Mouse (Mus musculus): ENCODE data around the gene Galnt6. TPM values are rescaled to one million over a fixed set of nuclear protein-coding genes. Genes with fewer than 3 reads are reported as not detected.

Galnt6 gene
- polyA plus RNA-seq, 1 experiment from 2014 or later = 0.08 TPM

DNA sequence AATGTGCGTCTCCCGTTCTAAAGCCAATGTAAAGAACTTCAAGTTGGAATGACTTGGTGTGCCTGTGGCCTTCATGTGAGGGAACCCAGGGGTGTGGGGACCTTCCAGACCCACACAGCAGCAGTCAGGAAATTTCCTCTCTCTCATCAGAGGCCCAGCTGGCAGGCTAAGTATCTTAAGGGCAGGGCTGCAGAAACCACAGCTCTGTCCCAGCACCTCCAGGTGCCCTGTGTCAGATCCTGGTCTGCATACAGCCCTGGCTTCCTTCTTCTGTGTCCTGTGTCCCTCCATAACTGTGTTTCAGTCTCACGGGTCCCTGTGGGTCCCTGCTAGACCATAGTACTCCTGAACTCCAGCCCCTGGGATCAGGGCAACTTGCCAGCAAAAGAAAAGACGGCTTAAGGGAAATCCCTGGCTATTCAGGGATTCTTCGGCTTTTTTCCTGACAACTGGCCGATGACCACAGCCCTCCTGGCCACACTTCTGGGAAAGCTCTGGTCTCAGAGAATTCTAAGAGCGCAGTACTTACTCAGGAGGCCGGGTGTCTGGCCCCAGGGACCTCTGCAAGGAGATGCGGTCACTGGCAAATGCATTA lies 13.7 kb downstream of the Galnt6 start:
- no peaks in the 10 kb centered on the region for H3K36me3 ChIP-seq (replicated peaks; ENCODE audit: control insufficient read depth, insufficient read depth, low read depth, low read length)
- ATAC-seq (replicated peaks; ENCODE audit: insufficient number of reproducible peaks, low FRiP score, low TSS enrichment, low read depth) (no peak), DNase-seq (ENCODE audit: low spot score) (no peak)
- no peak overlapping the region for H3K27ac ChIP-seq (replicated peaks; ENCODE audit: low read depth, low read length)
- no peak overlapping the region for H3K4me2 ChIP-seq (ENCODE audit: low read depth, low read length)
- 67% methylated on average over 9 of the region's 9 CpGs for WGBS
- H3K9ac ChIP-seq (replicated peaks; ENCODE audit: low read length) = no peak overlapping the region
- no peaks in the 10 kb centered on the region for H3K27me3 ChIP-seq (ENCODE audit: control insufficient read depth, insufficient read depth, low read length)
- no peaks in the 10 kb centered on the region for H3K9me3 ChIP-seq (replicated peaks; ENCODE audit: control insufficient read depth, low read length)
- no peak overlapping the region for H3K4me3 ChIP-seq (ENCODE audit: low read depth, low read length)
- H3K4me1 ChIP-seq (ENCODE audit: control insufficient read depth, insufficient read depth, low read length) = no peaks in the 10 kb centered on the region

GRCm38 (mm10) chr15:100714470-100714869 lies 14.7 kb downstream of the Galnt6 start:
- DNase-seq (ENCODE audit: low spot score) (no peak), ATAC-seq (replicated peaks; ENCODE audit: insufficient number of reproducible peaks, low FRiP score, low TSS enrichment, low read depth) (no peak)
- WGBS = 89% methylated on average over 8 of the region's 8 CpGs
- H3K9me3 ChIP-seq (replicated peaks; ENCODE audit: control insufficient read depth, low read length) = no peaks in the 10 kb centered on the region
- no peak overlapping the region for H3K4me2 ChIP-seq (ENCODE audit: low read depth, low read length)
- no peaks in the 10 kb centered on the region for H3K4me1 ChIP-seq (ENCODE audit: control insufficient read depth, insufficient read depth, low read length)
- no peak overlapping the region for H3K27ac ChIP-seq (replicated peaks; ENCODE audit: low read depth, low read length)
- H3K27me3 ChIP-seq (ENCODE audit: control insufficient read depth, insufficient read depth, low read length) = no peaks in the 10 kb centered on the region
- H3K4me3 ChIP-seq (ENCODE audit: low read depth, low read length) = no peak overlapping the region
- H3K9ac ChIP-seq (replicated peaks; ENCODE audit: low read length) = no peak overlapping the region
- no peaks in the 10 kb centered on the region for H3K36me3 ChIP-seq (replicated peaks; ENCODE audit: control insufficient read depth, insufficient read depth, low read depth, low read length)

- Histone ChIP-seq H3K36me3 (replicated peaks; ENCODE audit: control insufficient read depth, insufficient read depth, low read depth, low read length) (no peaks in the 10 kb centered on the region), H3K4me1 (ENCODE audit: control insufficient read depth, insufficient read depth, low read length) (no peaks in the 10 kb centered on the region), H3K27me3 (ENCODE audit: control insufficient read depth, insufficient read depth, low read length) (no peaks in the 10 kb centered on the region), H3K9ac (replicated peaks; ENCODE audit: low read length) (no peak overlapping the region), H3K4me2 (ENCODE audit: low read depth, low read length) (no peak overlapping the region), H3K27ac (replicated peaks; ENCODE audit: low read depth, low read length) (no peak overlapping the region), H3K9me3 (replicated peaks; ENCODE audit: control insufficient read depth, low read length) (no peaks in the 10 kb centered on the region), H3K4me3 (ENCODE audit: low read depth, low read length) (no peak overlapping the region)
- ATAC-seq (replicated peaks; ENCODE audit: insufficient number of reproducible peaks, low FRiP score, low TSS enrichment, low read depth) = no peak
- DNase-seq (ENCODE audit: low spot score) = no peak
- 60% methylated on average over 6 of the region's 6 CpGs for whole genome bisulfite sequencing
These were observed 18.3 kb downstream of the Galnt6 start for GRCm38 (mm10) chr15:100710838-100711237.

DNA sequence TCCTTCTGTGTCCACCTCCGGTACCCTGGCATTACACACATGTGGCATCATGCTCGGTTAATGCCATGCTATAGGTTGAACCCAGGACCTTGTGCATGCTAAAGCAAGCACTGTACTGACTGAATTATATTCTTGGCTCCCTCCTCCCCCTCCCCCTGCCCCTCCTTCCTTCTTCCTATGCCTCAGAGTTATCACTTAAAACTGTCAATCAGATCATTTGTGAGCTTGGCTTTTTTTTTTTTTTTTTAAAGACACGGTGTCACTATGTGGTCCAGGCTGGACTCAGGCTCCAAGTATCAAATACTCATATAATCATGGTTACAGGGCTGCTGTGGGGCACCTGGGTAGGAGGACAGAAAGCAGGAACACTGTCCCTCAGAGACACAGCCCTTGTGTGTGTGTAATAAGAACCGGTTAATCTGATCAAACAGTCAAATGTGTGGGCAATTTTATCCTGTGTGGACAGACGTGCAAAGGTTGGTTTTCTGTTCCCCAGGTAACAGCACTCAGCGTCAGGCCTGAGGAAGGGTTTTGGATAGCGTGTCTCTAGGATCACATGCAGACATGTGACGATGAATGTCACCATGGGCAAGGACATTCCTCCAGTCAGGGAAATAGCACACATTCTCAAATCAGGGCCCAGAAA lies 20.6 kb downstream of the Galnt6 start:
- Histone ChIP-seq H3K4me3 (ENCODE audit: low read depth, low read length) (no peak overlapping the region), H3K36me3 (replicated peaks; ENCODE audit: control insufficient read depth, insufficient read depth, low read depth, low read length) (no peaks in the 10 kb centered on the region), H3K4me1 (ENCODE audit: control insufficient read depth, insufficient read depth, low read length) (no peaks in the 10 kb centered on the region; the same call in 1 of the 2 replicates), H3K27me3 (ENCODE audit: control insufficient read depth, insufficient read depth, low read length) (peaks cover 2% of the 10 kb centered on the region; the same call in 1 of the 2 replicates), H3K9ac (replicated peaks; ENCODE audit: low read length) (no peak overlapping the region), H3K4me2 (ENCODE audit: low read depth, low read length) (no peak overlapping the region), H3K27ac (replicated peaks; ENCODE audit: low read depth, low read length) (no peak overlapping the region), H3K9me3 (replicated peaks; ENCODE audit: control insufficient read depth, low read length) (no peaks in the 10 kb centered on the region)
- no peak for ATAC-seq (replicated peaks; ENCODE audit: insufficient number of reproducible peaks, low FRiP score, low TSS enrichment, low read depth)
- WGBS = 74% methylated on average over 8 of the region's 8 CpGs
- DNase-seq (ENCODE audit: low spot score) = no peak

DNA sequence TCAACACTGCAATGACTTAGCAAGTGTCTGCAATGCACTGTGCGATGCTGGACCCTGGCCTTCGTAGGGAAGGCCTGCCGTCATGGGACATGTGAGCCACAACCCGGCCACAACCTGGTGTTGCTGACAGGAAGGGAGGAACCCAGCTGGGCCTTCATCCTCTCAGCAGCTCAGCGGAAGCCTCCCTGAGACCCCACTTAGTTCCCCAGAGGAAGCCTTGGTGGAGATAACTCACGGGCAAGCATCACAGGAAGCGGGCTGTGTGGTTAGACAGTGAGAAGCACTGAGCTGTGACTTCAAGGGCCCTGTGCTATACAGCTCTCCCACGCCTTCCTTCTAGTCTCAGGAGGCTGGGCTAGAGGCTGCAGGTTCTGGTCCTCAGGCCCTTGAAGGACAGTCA lies 22.9 kb downstream of the Galnt6 start:
- Histone ChIP-seq H3K27me3 (ENCODE audit: control insufficient read depth, insufficient read depth, low read length) (peaks cover 4% of the 10 kb centered on the region; the same call in 1 of the 2 replicates), H3K27ac (replicated peaks; ENCODE audit: low read depth, low read length) (no peak overlapping the region), H3K9me3 (replicated peaks; ENCODE audit: control insufficient read depth, low read length) (no peaks in the 10 kb centered on the region), H3K4me3 (ENCODE audit: low read depth, low read length) (no peak overlapping the region), H3K4me2 (ENCODE audit: low read depth, low read length) (no peak overlapping the region), H3K36me3 (replicated peaks; ENCODE audit: control insufficient read depth, insufficient read depth, low read depth, low read length) (no peaks in the 10 kb centered on the region), H3K9ac (replicated peaks; ENCODE audit: low read length) (no peak overlapping the region), H3K4me1 (ENCODE audit: control insufficient read depth, insufficient read depth, low read length) (no peaks in the 10 kb centered on the region; the same call in 1 of the 2 replicates)
- DNase-seq (ENCODE audit: low spot score) (no peak), ATAC-seq (replicated peaks; ENCODE audit: insufficient number of reproducible peaks, low FRiP score, low TSS enrichment, low read depth) (no peak)
- WGBS = 66% methylated on average over 8 of the region's 8 CpGs

DNA sequence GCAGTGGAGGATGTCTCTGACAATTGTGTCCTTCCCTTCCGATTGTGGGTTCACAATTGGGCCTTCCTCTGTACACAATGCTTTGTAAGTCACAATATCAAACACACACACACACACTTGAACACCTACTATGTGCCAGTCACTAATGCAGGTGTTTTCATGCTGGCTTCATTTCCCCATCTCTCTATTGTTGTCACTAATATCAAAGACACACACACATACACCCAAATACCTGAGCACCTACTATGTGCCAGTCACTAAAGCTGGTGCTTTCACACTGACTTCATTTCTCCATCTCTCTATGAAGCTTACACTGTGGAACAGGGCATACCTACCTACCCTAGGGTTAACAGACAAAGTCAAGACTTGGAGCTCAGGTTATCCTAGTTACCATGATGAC lies 23.8 kb downstream of the Galnt6 start:
- Histone ChIP-seq H3K4me2 (ENCODE audit: low read depth, low read length) (no peak overlapping the region), H3K27ac (replicated peaks; ENCODE audit: low read depth, low read length) (no peak overlapping the region), H3K36me3 (replicated peaks; ENCODE audit: control insufficient read depth, insufficient read depth, low read depth, low read length) (no peaks in the 10 kb centered on the region), H3K4me1 (ENCODE audit: control insufficient read depth, insufficient read depth, low read length) (no peaks in the 10 kb centered on the region; the same call in 1 of the 2 replicates), H3K4me3 (ENCODE audit: low read depth, low read length) (no peak overlapping the region), H3K9me3 (replicated peaks; ENCODE audit: control insufficient read depth, low read length) (no peaks in the 10 kb centered on the region), H3K27me3 (ENCODE audit: control insufficient read depth, insufficient read depth, low read length) (peaks cover 4% of the 10 kb centered on the region; the same call in 1 of the 2 replicates), H3K9ac (replicated peaks; ENCODE audit: low read length) (no peak overlapping the region)
- 95% methylated on average over 1 of the region's 1 CpGs for WGBS
- ATAC-seq (replicated peaks; ENCODE audit: insufficient number of reproducible peaks, low FRiP score, low TSS enrichment, low read depth) (no peak), DNase-seq (ENCODE audit: low spot score) (no peak)

DNA sequence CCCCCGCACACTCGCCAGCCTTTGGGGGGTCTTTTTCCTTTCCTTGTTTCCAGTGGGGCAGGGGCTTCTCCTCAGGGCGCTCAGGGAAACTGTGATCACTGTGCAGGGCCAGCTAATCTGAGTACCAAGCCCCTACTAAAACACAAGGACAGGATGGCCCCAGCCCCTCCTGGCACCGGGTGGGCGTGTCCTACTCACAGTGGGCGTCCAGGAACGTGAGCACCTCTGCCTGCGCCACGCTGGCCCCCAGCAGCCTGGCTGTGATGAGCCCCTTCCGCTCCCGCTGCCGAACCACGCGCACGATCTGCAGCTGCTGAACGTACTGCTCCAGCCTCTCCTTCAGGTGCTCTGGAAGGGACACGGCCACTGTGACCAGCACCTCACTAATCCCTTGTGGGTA lies 25.3 kb downstream of the Galnt6 start:
- peak overlapping the region; percentile 25; the same call in 1 of the 2 replicates for H3K9ac ChIP-seq (replicated peaks; ENCODE audit: low read length)
- H3K27ac ChIP-seq (replicated peaks; ENCODE audit: low read depth, low read length) = no peak overlapping the region
- ATAC-seq (replicated peaks; ENCODE audit: insufficient number of reproducible peaks, low FRiP score, low TSS enrichment, low read depth) = no peak; the same call in 1 of the 2 replicates
- DNase-seq (ENCODE audit: low spot score) = peak; percentile 36
- WGBS = 6% methylated on average over 17 of the region's 17 CpGs
- no peaks in the 10 kb centered on the region for H3K36me3 ChIP-seq (replicated peaks; ENCODE audit: control insufficient read depth, insufficient read depth, low read depth, low read length)
- H3K27me3 ChIP-seq (ENCODE audit: control insufficient read depth, insufficient read depth, low read length) = peaks cover 4% of the 10 kb centered on the region; the same call in 1 of the 2 replicates
- H3K4me2 ChIP-seq (ENCODE audit: low read depth, low read length) = peak overlapping the region; percentile 33
- H3K4me3 ChIP-seq (ENCODE audit: low read depth, low read length) = peak overlapping the region; percentile 6; the same call in 1 of the 2 replicates
- no peaks in the 10 kb centered on the region for H3K9me3 ChIP-seq (replicated peaks; ENCODE audit: control insufficient read depth, low read length)
- no peaks in the 10 kb centered on the region; the same call in 1 of the 2 replicates for H3K4me1 ChIP-seq (ENCODE audit: control insufficient read depth, insufficient read depth, low read length)

- Histone ChIP-seq H3K4me3 (ENCODE audit: low read depth, low read length) (no peak overlapping the region), H3K27ac (replicated peaks; ENCODE audit: low read depth, low read length) (no peak overlapping the region), H3K4me1 (ENCODE audit: control insufficient read depth, insufficient read depth, low read length) (no peaks in the 10 kb centered on the region; the same call in 1 of the 2 replicates), H3K9ac (replicated peaks; ENCODE audit: low read length) (no peak overlapping the region), H3K4me2 (ENCODE audit: low read depth, low read length) (no peak overlapping the region), H3K36me3 (replicated peaks; ENCODE audit: control insufficient read depth, insufficient read depth, low read depth, low read length) (no peaks in the 10 kb centered on the region), H3K9me3 (replicated peaks; ENCODE audit: control insufficient read depth, low read length) (no peaks in the 10 kb centered on the region), H3K27me3 (ENCODE audit: control insufficient read depth, insufficient read depth, low read length) (peaks cover 4% of the 10 kb centered on the region; the same call in 1 of the 2 replicates)
- WGBS = 76% methylated on average over 6 of the region's 6 CpGs
- ATAC-seq (replicated peaks; ENCODE audit: insufficient number of reproducible peaks, low FRiP score, low TSS enrichment, low read depth) = no peak
- no peak for DNase-seq (ENCODE audit: low spot score)
These were observed 27.3 kb downstream of the Galnt6 start for GRCm38 (mm10) chr15:100701856-100702255.
